Mouse (Mus musculus): ENCODE measurements around the gene Evi5l. TPM values are rescaled to one million over a fixed set of nuclear protein-coding genes. Genes with fewer than 3 reads are reported as not detected.

Evi5l gene
- polyA plus RNA-seq (2012; rRNA removed) = 21.5 and 22.7 TPM in 2 replicates

DNA sequence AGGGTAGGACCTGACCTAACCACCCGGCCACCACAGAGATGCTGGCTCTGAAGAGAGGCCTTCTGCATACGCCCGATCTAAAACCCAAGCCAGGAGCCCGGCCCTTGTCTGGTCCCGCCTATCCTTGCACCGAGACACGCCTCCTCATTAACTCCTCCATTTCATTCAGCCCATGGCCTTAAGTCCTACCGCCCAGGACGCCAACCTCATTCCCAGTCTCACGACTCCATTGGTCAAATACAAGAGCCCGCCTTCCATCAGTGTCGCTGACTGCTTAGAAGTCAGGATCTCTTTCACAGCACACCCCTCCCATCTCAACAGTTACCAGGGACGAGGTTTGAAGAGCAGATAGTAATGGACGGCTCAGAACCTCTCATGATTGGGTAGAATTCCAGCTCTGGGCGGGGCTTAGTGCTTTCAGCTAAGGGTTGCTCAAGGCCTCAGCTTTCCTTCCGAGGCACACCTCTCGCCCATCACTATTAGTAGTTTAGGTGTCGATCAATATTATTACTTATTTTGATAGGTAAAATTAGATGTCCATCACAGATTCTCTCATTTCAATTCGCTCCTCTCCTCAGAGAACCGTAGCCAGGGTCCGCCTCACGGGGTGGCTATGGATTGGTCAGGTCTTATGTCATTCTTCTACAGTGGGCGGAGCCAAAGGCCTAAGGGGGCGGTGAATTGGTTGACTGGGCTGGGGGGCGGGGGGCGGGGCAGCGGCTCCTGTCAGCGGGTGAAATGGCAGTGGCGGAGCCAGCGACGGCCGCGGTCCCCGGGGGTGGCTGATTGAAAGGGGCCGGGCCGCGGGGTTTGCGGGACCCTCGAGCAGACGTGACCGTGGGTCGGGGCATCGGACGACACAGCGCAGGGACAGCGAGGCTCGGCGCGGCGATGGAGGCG is at the start of gene Evi5l:
Gene Evi5l (plus strand): TSS at position 716 of the 900 bp plus-strand sequence.

DNA sequence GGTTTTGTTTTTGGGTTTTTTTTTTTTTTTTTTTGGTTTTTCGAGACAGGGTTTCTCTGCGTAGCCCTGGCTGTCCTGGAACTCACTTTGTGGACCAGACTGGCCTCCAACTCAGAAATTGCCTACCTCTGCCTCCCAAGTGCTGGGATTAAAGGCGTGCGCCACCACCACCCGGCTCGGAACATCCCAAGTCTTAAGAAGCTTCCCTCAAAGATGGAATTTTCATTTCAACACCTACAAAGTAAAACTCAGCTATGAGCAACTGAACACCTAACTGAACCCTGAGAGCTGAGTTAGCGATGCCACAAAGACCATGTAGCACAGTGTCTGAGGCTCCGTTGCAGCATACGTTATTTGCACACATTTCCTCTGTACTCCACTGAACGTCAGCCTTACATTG is 32.6 kb upstream of the Evi5l start, which contains the start of gene Cd209g:
Gene Cd209g (plus strand): TSS at position 301 of the 400 bp plus-strand sequence.

DNA sequence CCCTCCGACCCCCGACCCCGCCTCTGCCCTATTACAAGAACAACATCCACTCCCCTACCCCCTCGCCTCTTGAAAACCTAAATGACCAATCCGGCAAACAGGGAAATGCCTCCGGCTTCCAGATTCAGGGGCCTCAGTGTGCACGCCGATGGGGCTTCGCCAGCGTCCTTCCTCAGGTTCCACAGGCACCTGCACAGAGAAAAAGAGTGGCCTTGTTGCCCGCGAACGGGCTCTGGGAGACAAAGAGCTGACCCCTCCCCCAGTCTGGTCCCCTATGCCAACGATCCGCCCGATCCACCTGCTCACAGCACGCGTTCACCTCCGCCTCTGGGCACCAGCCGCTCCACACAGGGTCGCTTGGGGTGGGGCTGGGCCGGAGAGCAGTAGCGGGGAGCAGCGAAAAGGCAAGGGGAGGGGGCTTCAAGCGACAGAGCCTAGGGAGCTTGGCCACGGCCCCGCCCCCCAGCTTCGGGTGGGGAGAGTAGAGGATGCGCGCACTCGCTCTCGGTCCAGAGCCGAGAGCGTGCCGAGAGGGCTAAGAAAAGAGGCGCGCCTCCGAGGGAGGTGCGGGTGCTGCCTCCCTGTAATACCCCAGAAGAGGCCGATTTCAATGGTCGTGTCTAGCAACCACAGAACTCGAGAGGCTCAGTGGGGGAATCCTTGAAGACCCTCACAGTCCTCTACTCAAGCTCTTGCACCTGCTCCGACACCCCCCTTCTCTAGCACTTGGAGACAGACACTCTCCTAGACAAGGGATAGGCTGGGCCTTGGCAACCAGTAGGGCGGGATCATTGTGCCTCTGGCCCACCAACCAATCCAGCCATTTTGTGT is 50.6 kb downstream of the Evi5l start, which contains the start of gene Prr36:
Gene Prr36 (minus strand): TSS at position 669 of the 831 bp plus-strand sequence.

DNA sequence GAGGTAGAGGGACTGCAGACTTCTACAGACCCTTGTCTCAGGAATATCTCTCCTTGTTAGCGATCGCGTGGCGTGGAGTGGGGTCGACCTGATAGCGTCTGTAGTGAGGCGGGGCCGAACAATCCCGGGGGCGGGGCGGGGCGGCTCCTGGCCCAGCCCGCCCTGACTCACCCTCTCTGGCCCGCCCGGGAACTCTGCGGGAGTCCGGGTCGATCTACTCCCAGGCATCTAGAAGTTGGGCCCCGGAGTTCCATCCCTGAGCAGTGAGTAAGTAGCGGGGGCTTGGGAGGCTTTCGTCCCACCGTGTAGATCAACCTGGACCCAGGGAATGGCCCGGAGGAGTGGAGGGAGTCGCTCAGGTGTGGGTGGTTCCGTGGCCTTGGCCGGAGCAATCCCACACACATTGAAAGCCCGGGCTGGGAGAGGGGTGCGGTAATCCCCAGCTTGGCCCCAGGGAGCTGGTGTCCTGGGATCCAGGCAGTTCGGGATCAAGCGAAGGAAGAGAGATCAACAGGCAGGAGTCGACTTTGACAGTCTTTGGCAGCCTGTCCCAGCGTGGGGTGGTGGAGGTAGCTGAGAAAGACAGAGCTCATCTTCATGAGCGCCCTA is 60.5 kb downstream of the Evi5l start, which contains the start of gene Lrrc8e:
Gene Lrrc8e (plus strand): TSS at position 89 of the 609 bp plus-strand sequence.

DNA sequence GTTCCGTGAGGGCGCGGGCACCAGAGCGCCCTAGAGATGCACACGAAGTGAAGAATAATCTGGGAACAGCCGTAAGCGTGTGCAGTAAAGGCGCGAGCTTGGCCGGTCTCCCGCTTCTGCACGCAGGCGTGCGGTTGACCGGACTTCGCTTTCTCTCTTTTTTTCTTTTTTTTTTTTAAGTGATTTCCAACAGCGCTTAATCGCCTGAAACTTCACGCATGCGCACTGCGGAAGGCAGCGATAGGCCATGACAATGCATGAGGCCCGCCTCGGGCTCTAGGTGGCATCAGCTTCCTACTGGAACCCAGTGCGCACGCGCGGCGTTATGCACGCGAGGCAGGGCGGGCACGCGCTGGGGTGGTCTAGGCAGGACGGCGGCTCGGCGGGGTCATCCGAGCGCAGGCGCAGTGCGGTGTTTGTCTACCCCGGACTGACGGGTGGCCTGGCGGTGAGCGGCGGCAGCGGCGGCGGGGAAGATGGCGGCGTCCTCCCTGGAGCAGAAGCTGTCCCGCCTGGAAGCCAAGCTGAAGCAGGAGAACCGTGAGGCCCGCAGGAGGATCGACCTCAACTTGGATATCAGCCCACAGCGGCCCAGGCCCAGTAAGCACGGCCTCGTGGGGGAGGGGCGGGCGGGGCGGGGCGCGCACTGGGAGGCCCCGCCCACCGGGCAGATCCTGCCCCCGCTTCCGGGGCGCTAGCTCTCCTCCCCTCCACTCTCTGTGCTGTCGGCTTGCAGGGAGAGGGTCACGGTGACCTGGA is 72.2 kb downstream of the Evi5l start, which contains the start of the genes Map2k7 and Gm49320:
Gene Map2k7 (plus strand): TSS at position 307 of the 759 bp plus-strand sequence.
Gene Gm49320 (plus strand): TSS at position 432 of the 759 bp plus-strand sequence.

DNA sequence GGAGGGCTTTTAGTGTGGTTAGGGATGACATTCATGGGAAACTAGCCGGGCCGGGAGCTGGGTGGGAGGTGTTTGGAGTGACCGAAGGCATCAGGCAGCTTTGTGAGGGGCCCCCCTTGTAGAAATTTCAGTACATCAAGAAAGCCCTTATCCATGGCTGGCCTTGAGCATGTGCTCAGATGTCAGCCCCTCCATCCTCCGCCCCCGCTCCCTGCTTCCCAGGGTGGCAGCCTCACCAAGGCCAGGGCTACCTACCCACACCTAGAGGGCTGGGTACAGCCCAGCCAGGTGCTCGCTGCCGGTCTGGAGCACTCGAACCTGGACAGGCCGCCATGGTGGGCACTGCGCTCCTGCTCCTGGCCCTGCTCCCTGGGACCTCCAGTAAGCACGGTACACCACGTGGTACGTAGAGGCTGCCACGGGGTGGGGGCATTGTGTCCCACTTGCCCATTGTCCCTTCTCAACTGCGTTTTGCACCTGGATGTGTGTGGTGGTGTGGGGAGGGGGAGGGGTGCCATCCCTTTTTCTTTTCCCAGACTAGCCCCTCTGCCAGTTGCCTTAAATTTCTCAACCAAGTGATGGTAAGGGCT is 81.7 kb downstream of the Evi5l start, which contains the start of gene Tgfbr3l:
Gene Tgfbr3l (plus strand): TSS at position 264 of the 590 bp plus-strand sequence.

DNA sequence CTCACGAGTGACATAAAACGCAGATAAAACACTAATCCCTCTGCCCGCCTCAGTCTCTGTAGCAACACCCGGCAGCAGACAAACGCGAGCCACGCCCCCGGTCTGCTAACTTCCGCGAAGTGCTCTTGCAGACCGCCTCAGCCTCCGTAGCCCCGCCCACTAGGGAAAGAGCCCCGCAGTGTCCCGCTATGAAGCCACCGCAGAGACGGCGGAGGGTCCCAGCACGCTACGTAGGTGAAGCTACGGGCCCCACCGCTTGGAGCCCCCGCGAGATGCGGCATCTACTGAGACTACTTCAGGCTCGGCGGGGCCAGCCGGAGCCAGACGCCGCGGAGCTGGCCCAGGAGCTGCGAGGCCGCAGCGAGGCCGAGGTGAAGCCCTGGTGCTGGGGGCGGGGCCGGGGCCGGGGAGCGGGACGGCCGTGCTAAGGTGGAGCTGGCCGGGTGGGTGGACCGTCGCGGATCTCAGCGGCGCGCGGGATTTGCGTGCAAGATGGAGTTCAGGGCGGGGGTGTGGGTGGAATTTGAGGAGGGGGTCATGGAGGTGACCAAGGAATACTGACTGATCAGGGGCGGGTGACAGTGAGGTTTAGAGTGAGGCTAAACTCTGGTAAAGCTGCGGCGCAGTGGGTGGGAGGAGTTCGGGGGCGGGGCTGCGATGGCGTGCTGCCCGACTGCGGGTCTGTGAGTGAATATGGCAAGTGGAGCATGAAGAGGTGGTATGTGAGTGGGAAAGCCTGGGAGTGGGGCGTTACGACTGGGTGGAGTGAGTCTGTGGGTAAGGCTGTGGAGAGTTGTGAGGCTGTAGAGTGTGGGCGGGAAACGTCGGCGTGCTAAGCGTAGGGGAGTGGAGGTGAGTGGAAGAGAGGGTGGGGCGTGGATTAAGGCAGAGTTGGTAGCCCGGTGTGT is 86.8 kb downstream of the Evi5l start, which contains the start of gene Snapc2:
Gene Snapc2 (plus strand): TSS at position 147 of the 908 bp plus-strand sequence.

DNA sequence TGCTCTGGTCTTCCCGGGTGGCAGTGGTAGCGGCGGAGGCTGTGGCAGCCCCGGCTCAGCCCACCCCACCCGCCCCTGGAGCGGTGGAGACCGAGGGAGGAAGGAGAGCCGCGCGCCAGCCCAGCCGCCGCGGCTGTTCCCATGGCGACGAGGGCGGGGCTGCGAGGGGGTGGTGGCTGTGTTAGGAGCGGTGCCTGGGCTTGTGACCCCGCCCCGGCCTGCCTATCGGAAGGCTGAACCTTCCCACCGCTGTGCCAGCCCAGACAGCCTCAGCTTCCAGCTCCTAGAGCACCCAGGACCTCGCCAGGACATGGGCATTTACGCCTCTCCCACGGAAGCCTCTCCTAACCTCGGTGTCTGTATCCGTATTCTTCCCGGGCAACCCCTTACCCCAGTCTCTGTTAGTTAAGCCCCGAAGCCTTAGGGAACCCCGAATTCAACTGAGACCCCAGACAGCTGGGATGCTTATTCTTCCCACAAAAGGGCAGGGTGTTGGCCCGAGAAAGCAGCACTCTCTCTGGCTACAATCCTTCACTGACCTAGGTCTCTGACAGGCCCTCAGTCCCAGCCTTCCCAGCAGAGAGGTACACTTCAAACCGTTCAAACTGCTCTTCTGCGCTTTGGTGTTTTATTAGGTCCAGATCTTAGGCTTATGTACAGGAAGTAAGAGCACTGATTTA is 92.9 kb downstream of the Evi5l start, which contains the start of gene Ctxn1:
Gene Ctxn1 (minus strand): TSS at position 150 of the 680 bp plus-strand sequence.

Other genes with a start within 250 kb of the Evi5l start
- 0.33 and 0.49 TPM in 2 replicates for gene Cd209b, start 239.7 kb upstream of the Evi5l start, polyA plus RNA-seq (2012; rRNA removed)
- 0.54 and 0.64 TPM in 2 replicates for gene Cd209c, start 211.8 kb upstream of the Evi5l start, polyA plus RNA-seq (2012; rRNA removed)
- 3.4 and 5.3 TPM in 2 replicates for gene Cd209f, start 60.7 kb upstream of the Evi5l start, polyA plus RNA-seq (2012; rRNA removed)
- 3.5 and 3.6 TPM in 2 replicates for gene Cd209g, start 32.5 kb upstream of the Evi5l start, polyA plus RNA-seq (2012; rRNA removed)
- gene Prr36, start 50.9 kb downstream of the Evi5l start, polyA plus RNA-seq (2012; rRNA removed) = 1.8 and 2.6 TPM in 2 replicates
- gene Lrrc8e, start 60.3 kb downstream of the Evi5l start, polyA plus RNA-seq (2012; rRNA removed) = 5.1 and 6.0 TPM in 2 replicates
- 55.4 and 62.8 TPM in 2 replicates for gene Map2k7, start 72.2 kb downstream of the Evi5l start, polyA plus RNA-seq (2012; rRNA removed)
- gene Gm49320, start 72.3 kb downstream of the Evi5l start, polyA plus RNA-seq (2012; rRNA removed) = 4.0 and 11.9 TPM in 2 replicates
- gene Tgfbr3l, start 81.6 kb downstream of the Evi5l start, polyA plus RNA-seq (2012; rRNA removed) = 241 and 288 TPM in 2 replicates
- 90.5 and 95.1 TPM in 2 replicates for gene Snapc2, start 86.5 kb downstream of the Evi5l start, polyA plus RNA-seq (2012; rRNA removed)
- gene Ctxn1, start 92.7 kb downstream of the Evi5l start, polyA plus RNA-seq (2012; rRNA removed) = 202 and 269 TPM in 2 replicates
- gene Timm44, start 109.3 kb downstream of the Evi5l start, polyA plus RNA-seq (2012; rRNA removed) = 99.8 and 108 TPM in 2 replicates
- 2.5 and 2.8 TPM in 2 replicates for gene Ccl25, start 158.6 kb downstream of the Evi5l start, polyA plus RNA-seq (2012; rRNA removed)
- gene Elavl1, start 158.8 kb downstream of the Evi5l start, polyA plus RNA-seq (2012; rRNA removed) = 42.1 and 52.6 TPM in 2 replicates

Measured in ovary, adult 2 months (tissue).